Mouse (Mus musculus) monocyte, adult 5-6 weeks (primary cell): ENCODE results near the gene Ccni. TPM values are rescaled to one million over a fixed set of nuclear protein-coding genes. Genes with fewer than 3 reads are reported as not detected.

ENCODE experiments used
- ATAC-seq: fragments of 153-309, 156-312 bp; replicated peaks from 2 replicates; pipeline ENCODE4 v1.8.0; 2017; ENCODE audit warnings: mild to moderate bottlenecking; ENCODE audit not compliant: low TSS enrichment, insufficient number of reproducible peaks, severe bottlenecking, poor library complexity, low FRiP score
- total RNA-seq: library from RNA; stranded (forward); fragments of 200-1000, 200-491, 200-594 nt; gene quantifications from 3 replicates; pipeline ENCODE4 v1.2.3, GENCODE M21; 2017

Ccni gene
- 90.9 to 115 TPM (median 110 TPM) in 3 replicates for total RNA-seq

GRCm38 (mm10) chr5:93206109-93207005, at the start of gene Ccni, which contains the start of gene 2010109A12Rik:
TSS of gene Ccni (minus strand) at chr5:93206495.
TSS of gene 2010109A12Rik (plus strand) at chr5:93206518.
- ATAC-seq, result peak; percentile 87

- no peak for ATAC-seq
Measured at GRCm38 (mm10) chr5:93255759-93256265, 49.5 kb upstream of the Ccni start.

- ATAC-seq, result no peak
Measured at GRCm38 (mm10) chr5:93251001-93251760, 44.9 kb upstream of the Ccni start.

- no peak for ATAC-seq
Measured at GRCm38 (mm10) chr5:93249940-93250578, 43.8 kb upstream of the Ccni start.

- ATAC-seq, result no peak
Measured at GRCm38 (mm10) chr5:93245280-93245679, 39.0 kb upstream of the Ccni start.

GRCm38 (mm10) chr5:93239590-93240544, 33.6 kb upstream of the Ccni start:
- no peak for ATAC-seq

- ATAC-seq, result no peak
Measured at GRCm38 (mm10) chr5:93236541-93236940, 30.2 kb upstream of the Ccni start.

- no peak for ATAC-seq
Measured at GRCm38 (mm10) chr5:93235888-93236287, 29.6 kb upstream of the Ccni start.

- no peak for ATAC-seq
Measured at GRCm38 (mm10) chr5:93234605-93235004, 28.3 kb upstream of the Ccni start.

GRCm38 (mm10) chr5:93234130-93234529, 27.8 kb upstream of the Ccni start:
- ATAC-seq, result no peak

GRCm38 (mm10) chr5:93232838-93233237, 26.5 kb upstream of the Ccni start:
- ATAC-seq, result no peak

GRCm38 (mm10) chr5:93231721-93232120, 25.4 kb upstream of the Ccni start:
- ATAC-seq, result no peak

- ATAC-seq, result no peak
Measured at GRCm38 (mm10) chr5:93229527-93229926, 23.2 kb upstream of the Ccni start.

- no peak for ATAC-seq
Measured at GRCm38 (mm10) chr5:93227157-93227556, 20.9 kb upstream of the Ccni start.

GRCm38 (mm10) chr5:93224549-93224948, 18.3 kb upstream of the Ccni start:
- no peak for ATAC-seq

GRCm38 (mm10) chr5:93221661-93222060, 15.4 kb upstream of the Ccni start:
- ATAC-seq, result no peak

- no peak for ATAC-seq
Measured at GRCm38 (mm10) chr5:93218375-93218774, 12.1 kb upstream of the Ccni start.

- ATAC-seq, result no peak
Measured at GRCm38 (mm10) chr5:93207555-93207954, 1.3 kb upstream of the Ccni start.
